Mouse (Mus musculus): ENCODE data around the gene Cacna2d2. TPM values are rescaled to one million over a fixed set of nuclear protein-coding genes. Genes with fewer than 3 reads are reported as not detected.

The Cacna2d2 gene
- polyA plus RNA-seq, 1 experiment from 2014 or later = 10.2 TPM

DNA sequence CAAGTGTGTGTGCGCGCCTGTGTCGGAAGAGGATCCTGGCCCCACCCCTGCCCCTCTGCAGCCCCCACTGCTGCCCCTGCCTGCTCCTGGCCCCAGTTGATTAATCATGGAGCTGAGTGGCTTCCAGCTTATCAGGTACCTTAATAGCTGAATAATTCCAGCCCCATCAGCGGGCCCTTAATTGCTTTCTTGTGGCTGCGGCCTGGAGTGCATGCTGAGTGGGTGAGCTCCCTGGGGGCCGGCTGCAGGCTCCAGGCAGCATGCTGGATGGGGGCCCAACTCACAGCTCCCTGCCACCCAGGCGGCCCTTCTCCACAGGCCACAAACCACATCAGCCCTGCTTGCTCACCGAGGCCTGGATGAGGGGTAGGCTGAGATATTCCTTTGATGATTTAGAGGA is 112.0 kb downstream of the Cacna2d2 start:
- peaks cover 35% of the 10 kb centered on the region for H3K4me1 ChIP-seq
- H3K9me3 ChIP-seq = no peaks in the 10 kb centered on the region
- no peak overlapping the region for H3K4me2 ChIP-seq
- 0 out of 2 replicates have a peak, but pooled peaks have one; percentile 13 for ATAC-seq (replicated peaks)
- 38% methylated on average over 8 of the region's 8 CpGs for WGBS
- no peaks in the 10 kb centered on the region for H3K27me3 ChIP-seq (replicated peaks)
- no peak overlapping the region for H3K9ac ChIP-seq
- peak overlapping the region; percentile 66 for H3K27ac ChIP-seq
- no peaks in the 10 kb centered on the region for H3K36me3 ChIP-seq (replicated peaks)
- H3K4me3 ChIP-seq = no peak overlapping the region

DNA sequence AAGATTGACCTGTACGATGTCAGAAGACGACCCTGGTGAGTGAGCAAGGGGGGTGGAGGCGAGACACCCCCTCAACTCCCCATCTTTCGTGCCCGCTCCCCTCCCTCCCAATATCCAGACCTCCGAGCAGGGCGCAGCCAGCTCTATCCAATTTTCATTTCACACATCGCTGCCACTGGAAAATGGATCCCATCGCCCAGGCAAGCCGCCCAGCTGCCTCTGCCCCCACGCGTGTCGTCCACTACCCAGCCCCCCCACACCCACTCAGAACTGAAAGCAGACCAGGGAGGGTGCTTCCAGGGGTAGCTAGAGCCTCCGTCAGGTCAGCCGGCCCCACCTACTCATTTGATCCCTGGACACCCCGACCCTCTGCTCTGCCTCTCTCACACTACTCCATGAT is 112.9 kb downstream of the Cacna2d2 start:
- Histone ChIP-seq H3K4me1 (peaks cover 33% of the 10 kb centered on the region), H3K27ac (peak overlapping the region; percentile 66; the same call in 1 of the 2 replicates), H3K9ac (no peak overlapping the region), H3K9me3 (no peaks in the 10 kb centered on the region), H3K4me3 (no peak overlapping the region), H3K4me2 (no peak overlapping the region), H3K36me3 (replicated peaks) (no peaks in the 10 kb centered on the region), H3K27me3 (replicated peaks) (no peaks in the 10 kb centered on the region)
- WGBS = 50% methylated on average over 16 of the region's 16 CpGs
- no peak for ATAC-seq (replicated peaks)

DNA sequence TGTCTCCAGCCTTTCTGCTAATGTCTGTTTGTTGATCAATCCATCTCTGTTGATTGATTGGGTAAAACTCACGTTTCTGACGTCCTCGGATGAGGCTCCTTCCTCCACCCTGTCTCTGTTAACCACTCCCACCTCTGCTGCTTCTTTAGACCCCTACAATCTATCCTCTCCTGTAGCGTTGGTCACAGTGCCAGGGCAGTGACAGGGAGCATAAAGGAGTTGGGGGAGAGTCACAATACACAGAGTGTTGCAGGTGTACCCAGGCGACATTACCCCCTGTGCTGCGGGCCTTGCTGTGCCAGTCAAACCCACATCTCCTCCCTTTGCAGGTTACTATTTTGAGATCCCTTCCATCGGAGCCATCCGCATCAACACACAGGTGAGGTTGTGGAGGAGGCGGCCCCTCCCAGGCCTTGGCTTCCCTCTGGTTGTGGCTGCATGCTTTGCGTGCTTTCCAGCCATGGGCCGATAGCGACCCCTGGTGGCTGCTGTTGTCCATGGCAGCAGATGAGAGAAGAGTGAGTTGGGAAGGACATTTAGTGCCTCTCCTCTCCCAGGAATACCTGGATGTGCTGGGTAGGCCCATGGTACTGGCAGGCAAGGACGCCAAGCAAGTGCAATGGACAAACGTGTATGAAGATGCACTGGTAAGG is 115.0 kb downstream of the Cacna2d2 start:
- H3K4me3 ChIP-seq = no peak overlapping the region
- no peak overlapping the region for H3K4me2 ChIP-seq
- no peaks in the 10 kb centered on the region for H3K9me3 ChIP-seq
- no peak overlapping the region for H3K9ac ChIP-seq
- H3K27ac ChIP-seq = no peak overlapping the region
- peaks cover 20% of the 10 kb centered on the region for H3K4me1 ChIP-seq
- H3K36me3 ChIP-seq (replicated peaks) = 0 out of 2 replicates have a peak, but pooled peaks cover 2% of the 10 kb centered on the region
- H3K27me3 ChIP-seq (replicated peaks) = no peaks in the 10 kb centered on the region
- 28% methylated on average over 14 of the region's 14 CpGs for WGBS
- peak; percentile 61 for ATAC-seq (replicated peaks)

DNA sequence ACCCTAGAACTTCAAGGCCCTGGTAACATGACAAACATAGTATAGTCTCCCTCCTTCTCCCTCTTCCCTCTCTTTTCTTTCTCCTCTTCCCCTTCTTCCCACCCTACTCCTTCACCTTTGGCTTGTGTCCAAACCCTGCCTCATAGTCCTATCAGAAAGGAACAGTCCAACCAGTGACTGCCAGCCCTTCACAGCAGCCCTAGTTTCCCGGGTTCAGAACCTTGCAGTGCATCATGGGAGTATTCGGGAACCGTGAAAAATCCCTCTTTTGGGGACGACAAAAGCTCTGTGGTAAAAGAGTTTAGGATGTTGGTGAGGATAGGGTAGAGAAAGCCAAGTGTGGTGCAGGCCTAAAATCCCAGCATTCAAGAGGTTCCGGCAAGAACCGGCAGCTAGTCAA is 120.9 kb downstream of the Cacna2d2 start:
- Histone ChIP-seq H3K4me1 (peaks cover 16% of the 10 kb centered on the region), H3K36me3 (replicated peaks) (0 out of 2 replicates have a peak, but pooled peaks cover 2% of the 10 kb centered on the region), H3K27me3 (replicated peaks) (peaks cover 9% of the 10 kb centered on the region), H3K4me3 (no peak overlapping the region), H3K4me2 (no peak overlapping the region), H3K9ac (no peak overlapping the region), H3K27ac (no peak overlapping the region), H3K9me3 (no peaks in the 10 kb centered on the region)
- 33% methylated on average over 6 of the region's 6 CpGs for WGBS
- no peak for ATAC-seq (replicated peaks)

DNA sequence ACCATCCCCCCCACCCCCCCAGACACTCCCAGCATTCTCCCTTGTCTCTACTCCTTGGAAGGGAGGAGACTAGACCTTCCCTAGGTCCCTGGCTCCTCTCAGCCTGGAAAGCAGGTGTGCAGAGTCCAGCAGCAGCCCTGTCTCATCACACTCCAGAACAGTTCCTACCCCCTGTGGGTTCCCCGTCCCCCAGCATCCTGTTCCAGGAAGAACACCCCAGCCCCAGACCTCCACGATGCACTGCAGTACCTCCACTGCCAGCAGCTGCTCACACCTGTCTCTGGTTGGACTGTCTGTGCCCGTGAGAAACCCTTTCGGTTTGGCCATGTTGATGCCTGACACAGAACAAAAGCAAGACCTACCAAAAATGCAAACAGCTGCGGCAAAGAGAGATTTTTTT is 121.8 kb downstream of the Cacna2d2 start:
- H3K4me1 ChIP-seq = peaks cover 16% of the 10 kb centered on the region
- no peak overlapping the region for H3K9ac ChIP-seq
- H3K4me2 ChIP-seq = no peak overlapping the region
- peaks cover 18% of the 10 kb centered on the region for H3K27me3 ChIP-seq (replicated peaks)
- H3K4me3 ChIP-seq = no peak overlapping the region
- no peak overlapping the region; the same call in 1 of the 2 replicates for H3K27ac ChIP-seq
- 60% methylated on average over 5 of the region's 5 CpGs for WGBS
- 0 out of 2 replicates have a peak, but pooled peaks cover 2% of the 10 kb centered on the region for H3K36me3 ChIP-seq (replicated peaks)
- ATAC-seq (replicated peaks) = no peak
- H3K9me3 ChIP-seq = no peaks in the 10 kb centered on the region

DNA sequence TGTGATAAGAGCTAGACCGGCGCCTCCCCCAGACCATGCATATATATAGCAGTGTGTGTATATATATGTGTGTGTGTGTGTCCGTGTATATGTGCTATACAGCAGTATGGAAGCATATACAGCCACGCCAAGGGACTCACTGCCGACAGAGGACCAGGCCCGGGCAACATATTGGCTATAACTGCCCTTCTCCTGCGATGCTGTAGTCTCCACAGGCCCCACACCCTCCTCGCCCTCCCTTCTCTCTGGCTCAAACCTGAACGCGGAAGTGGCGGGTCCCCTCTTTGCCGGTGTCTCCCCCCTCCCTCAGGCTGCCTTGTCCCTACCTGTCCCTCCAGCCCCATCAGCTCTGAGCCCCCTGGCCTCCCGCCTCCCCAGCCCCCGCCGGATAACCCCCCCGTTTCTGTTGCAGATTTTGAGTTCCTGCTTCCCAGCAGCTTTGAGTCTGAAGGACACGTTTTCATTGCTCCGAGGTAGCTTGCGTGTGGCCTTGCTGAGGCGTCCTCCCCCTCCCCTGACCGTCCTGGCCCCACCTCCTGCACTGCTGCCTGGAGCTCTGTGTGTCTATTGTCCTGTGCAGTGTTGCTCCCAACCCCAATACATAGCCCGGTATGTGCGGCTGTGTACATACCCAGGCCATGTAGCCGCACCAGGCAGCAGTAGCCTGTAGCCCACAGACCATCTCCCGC is 122.4 kb downstream of the Cacna2d2 start:
- no peak overlapping the region for H3K9ac ChIP-seq
- WGBS = 24% methylated on average over 25 of the region's 25 CpGs
- no peaks in the 10 kb centered on the region for H3K9me3 ChIP-seq
- H3K27ac ChIP-seq = peak overlapping the region; percentile 42
- H3K27me3 ChIP-seq (replicated peaks) = peaks cover 24% of the 10 kb centered on the region
- 0 out of 2 replicates have a peak, but pooled peaks cover 2% of the 10 kb centered on the region for H3K36me3 ChIP-seq (replicated peaks)
- peak; percentile 29; the same call in 1 of the 2 replicates for ATAC-seq (replicated peaks)
- peak overlapping the region; percentile 13; the same call in 1 of the 2 replicates for H3K4me2 ChIP-seq
- no peak overlapping the region for H3K4me3 ChIP-seq
- H3K4me1 ChIP-seq = peaks cover 23% of the 10 kb centered on the region

DNA sequence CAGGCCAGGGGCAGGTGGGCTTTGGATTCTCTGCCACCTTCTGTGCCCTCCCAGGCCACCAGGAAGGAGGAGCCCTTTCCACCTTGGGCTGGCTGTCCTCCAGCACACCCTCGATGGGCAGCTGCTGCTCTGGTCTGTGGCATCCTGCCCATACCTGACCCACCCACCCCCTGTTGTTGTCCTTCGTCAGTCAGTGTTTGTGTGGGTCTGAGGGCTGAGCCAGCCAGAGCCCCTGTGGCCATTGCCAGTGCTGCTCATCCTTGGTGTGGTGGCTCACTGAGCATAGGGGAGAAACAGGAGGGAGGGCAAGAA is 122.9 kb downstream of the Cacna2d2 start:
- ATAC-seq (replicated peaks) = peak; percentile 4; the same call in 1 of the 2 replicates
- H3K4me2 ChIP-seq = peak overlapping the region; percentile 13; the same call in 1 of the 2 replicates
- H3K4me3 ChIP-seq = no peak overlapping the region
- 0 out of 2 replicates have a peak, but pooled peaks cover 2% of the 10 kb centered on the region for H3K36me3 ChIP-seq (replicated peaks)
- H3K9ac ChIP-seq = no peak overlapping the region
- peaks cover 27% of the 10 kb centered on the region for H3K27me3 ChIP-seq (replicated peaks)
- H3K9me3 ChIP-seq = no peaks in the 10 kb centered on the region
- peak overlapping the region; percentile 35; the same call in 1 of the 2 replicates for H3K27ac ChIP-seq
- WGBS = 29% methylated on average over 2 of the region's 2 CpGs
- H3K4me1 ChIP-seq = peaks cover 24% of the 10 kb centered on the region

DNA sequence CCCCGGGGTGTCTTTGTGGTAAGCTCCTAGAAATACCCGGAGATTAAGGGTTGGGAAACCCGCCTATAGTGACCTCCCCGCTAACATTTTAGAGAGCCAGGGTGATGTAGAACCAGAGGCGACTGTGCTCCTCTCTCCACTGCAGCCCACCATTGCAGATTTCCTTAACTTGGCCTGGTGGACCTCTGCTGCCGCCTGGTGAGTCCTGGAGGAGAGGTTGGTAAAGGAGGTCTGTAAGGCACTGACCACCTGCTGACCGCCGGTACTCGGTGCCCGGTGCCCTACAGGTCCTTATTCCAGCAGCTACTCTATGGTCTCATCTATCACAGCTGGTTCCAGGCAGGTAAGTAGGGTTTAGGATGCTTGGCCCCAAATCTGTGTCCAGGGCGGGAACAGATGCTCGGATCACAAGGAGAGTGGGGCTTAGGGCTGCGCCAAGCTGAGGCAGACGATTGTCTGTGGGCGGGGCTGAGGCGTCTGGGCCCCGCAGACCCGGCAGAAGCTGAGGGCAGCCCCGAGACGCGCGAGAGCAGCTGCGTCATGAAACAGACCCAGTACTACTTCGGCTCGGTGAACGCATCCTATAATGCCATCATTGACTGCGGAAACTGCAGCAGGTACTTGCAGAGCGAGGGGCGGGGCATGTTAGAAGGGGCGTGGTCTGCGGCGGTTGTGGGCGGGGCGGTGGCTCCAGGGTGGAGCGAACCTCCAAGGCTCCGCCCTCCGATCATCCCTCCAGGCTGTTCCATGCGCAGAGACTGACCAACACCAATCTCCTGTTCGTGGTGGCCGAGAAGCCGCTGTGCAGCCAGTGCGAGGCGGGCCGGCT is 127.0 kb downstream of the Cacna2d2 start:
- Histone ChIP-seq H3K4me2 (peak overlapping the region; percentile 50), H3K4me1 (peaks cover 18% of the 10 kb centered on the region), H3K36me3 (replicated peaks) (no peaks in the 10 kb centered on the region), H3K9ac (no peak overlapping the region; the same call in 1 of the 2 replicates), H3K27me3 (replicated peaks) (peaks cover 32% of the 10 kb centered on the region), H3K4me3 (peak overlapping the region; percentile 26), H3K9me3 (no peaks in the 10 kb centered on the region), H3K27ac (no peak overlapping the region)
- WGBS = 5% methylated on average over 44 of the region's 44 CpGs
- peak; percentile 53 for ATAC-seq (replicated peaks)

DNA sequence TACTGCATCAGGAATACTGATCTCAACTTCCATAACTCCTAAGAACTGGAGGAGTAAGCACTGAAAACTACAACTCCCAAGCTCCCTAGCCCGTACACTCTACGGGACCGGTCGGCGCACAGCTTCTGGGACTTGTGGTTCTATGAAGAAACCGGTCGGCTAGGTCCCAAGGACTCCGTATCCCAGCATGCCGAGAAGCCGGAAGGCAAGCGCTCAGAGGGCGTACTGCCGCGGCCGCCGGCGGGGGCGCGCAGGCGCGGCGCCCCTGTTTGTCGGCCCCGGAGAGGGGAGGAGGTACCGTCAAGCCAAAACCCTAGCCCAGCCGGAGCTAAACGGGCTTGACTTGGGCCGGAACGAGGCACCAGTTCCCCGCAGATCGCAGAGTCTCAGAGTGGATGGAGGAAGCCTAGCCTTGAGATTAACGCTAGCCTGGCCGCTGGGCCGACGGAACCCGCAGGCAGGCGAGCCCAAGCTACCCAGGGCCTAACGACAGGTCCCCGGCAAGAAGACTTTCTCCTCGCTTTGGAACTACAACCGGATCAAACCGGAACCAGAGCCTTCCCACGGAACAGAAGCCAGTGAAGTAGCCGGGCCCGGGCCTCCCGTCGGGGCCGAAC is 134.5 kb downstream of the Cacna2d2 start, which contains the start of gene Tmem115:
Gene Tmem115, plus strand, starts transcription at position 155 of the 617 bp plus-strand sequence.
- Histone ChIP-seq H3K27ac (peak within 1 kb of the TSS; percentile 76), H3K4me1 (peaks cover 34% of the 10 kb centered on the region), H3K4me3 (peak within 1 kb of the TSS; percentile 92), H3K36me3 (replicated peaks) (peaks cover 12% of the 10 kb centered on the region), H3K9me3 (no peaks in the 10 kb centered on the region), H3K4me2 (peak within 1 kb of the TSS; percentile 98), H3K27me3 (replicated peaks) (no peaks in the 10 kb centered on the region), H3K9ac (peak within 1 kb of the TSS; percentile 88)
- WGBS = 0% methylated on average over 47 of the region's 48 CpGs
- peak; percentile 98 for ATAC-seq (replicated peaks)

DNA sequence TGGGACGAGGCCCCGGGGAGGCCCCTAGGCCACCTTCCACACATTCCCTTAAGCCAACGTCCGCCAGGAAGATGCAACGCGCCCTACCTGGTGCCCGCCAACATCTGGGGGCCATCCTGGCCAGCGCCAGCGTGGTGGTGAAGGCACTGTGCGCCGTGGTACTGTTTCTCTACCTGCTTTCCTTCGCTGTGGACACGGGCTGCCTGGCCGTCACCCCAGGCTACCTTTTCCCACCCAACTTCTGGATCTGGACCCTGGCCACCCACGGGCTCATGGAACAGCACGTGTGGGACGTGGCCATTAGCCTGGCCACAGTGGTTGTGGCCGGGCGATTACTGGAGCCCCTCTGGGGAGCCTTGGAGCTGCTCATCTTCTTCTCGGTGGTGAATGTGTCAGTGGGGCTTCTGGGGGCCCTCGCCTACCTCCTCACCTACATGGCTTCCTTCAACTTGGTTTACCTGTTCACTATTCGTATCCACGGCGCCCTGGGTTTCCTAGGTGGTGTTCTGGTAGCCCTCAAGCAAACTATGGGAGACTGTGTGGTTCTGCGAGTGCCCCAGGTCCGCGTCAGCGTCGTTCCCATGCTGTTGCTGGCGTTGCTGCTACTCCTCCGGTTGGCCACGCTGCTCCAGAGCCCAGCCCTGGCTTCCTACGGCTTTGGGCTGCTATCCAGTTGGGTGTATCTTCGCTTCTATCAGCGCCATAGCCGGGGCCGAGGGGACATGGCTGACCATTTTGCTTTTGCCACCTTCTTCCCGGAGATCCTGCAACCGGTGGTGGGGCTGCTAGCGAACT is 135.2 kb downstream of the Cacna2d2 start:
- H3K9ac ChIP-seq = peak overlapping the region; percentile 88
- peak overlapping the region; percentile 76 for H3K27ac ChIP-seq
- H3K27me3 ChIP-seq (replicated peaks) = no peaks in the 10 kb centered on the region
- peak overlapping the region; percentile 98 for H3K4me2 ChIP-seq
- H3K9me3 ChIP-seq = no peaks in the 10 kb centered on the region
- WGBS = under 1% methylated on average over 40 of the region's 40 CpGs
- ATAC-seq (replicated peaks) = no peak; the same call in 1 of the 2 replicates
- peaks cover 19% of the 10 kb centered on the region for H3K36me3 ChIP-seq (replicated peaks)
- peak overlapping the region; percentile 92 for H3K4me3 ChIP-seq
- peaks cover 34% of the 10 kb centered on the region for H3K4me1 ChIP-seq

DNA sequence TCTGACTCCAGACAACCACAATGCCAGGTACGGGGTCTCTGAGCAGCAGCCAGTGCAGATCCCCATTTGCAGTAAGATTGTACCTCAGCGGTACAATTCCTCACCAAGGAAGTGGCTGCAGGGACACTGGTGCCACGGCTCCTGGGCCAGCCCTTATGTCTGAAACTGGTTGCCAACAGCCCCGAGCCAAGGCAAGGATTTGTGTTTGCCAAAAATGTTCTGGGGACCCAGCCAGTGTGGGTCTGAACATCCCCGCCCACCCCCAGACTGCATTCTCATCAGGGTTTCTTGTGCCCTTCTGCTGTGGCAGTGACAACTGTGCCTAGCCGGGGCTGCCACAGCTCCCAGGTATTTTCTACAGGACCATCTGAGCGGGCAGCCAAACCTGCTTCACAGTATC is 138.8 kb downstream of the Cacna2d2 start:
- Histone ChIP-seq H3K27me3 (replicated peaks) (no peaks in the 10 kb centered on the region), H3K4me2 (no peak overlapping the region), H3K4me3 (no peak overlapping the region), H3K4me1 (peaks cover 57% of the 10 kb centered on the region), H3K36me3 (replicated peaks) (peaks cover 25% of the 10 kb centered on the region), H3K9ac (no peak overlapping the region), H3K27ac (no peak overlapping the region), H3K9me3 (no peaks in the 10 kb centered on the region)
- WGBS = 94% methylated on average over 7 of the region's 7 CpGs
- no peak for ATAC-seq (replicated peaks)
